Mouse (Mus musculus) spleen, adult 12 weeks (tissue): ENCODE measurements around the gene Osbp.

Experiments
- DNase-seq: peaks from one replicate; pipeline ENCODE4 v3.0.0; 2022; ENCODE audit warnings: low spot score

The Osbp gene

DNA sequence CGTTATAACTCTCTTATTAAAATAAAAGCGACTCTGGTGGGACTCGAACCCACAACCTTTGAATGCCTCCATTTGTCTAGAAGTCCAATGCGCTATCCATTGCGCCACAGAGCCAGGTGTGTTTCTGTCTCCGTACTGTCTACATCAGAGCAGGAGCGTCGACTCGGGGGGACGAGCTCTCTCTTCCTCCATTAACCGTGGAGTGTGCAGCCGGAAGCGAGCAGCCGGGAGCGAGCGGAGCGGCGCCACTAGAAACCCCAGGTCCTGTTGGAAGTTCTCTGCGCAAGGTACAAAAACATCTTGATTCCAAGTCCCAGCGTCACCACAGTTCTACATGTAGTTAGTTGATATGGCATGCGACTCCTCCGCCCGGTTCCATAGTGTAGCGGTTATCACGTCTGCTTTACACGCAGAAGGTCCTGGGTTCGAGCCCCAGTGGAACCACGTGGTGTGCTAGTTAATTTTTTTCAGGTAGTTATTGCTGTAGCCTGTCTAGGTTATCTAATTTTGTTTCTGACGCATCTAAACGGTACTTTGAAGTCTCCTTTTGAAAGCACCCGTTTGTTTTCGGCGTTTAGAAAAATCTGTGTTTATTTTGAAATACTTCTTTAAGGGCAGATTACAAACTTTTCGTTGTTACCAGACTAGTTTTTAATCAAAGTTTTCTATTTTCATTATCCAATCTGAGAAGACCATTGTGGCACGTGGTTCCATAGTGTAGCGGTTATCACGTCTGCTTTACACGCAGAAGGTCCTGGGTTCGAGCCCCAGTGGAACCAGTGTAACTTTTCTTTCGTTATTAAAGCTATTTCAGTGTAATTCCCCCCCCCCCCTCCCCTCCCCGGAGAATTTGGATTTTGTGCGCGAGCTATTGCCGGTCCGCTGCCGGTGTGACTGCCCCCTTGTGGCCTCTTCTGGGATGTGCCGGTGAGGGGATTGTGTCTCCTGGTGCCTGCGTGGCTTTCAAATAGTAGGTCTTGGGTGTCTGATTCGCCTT is 46.1 kb downstream of the Osbp start:
- DNase-seq, result peak; percentile 84

DNA sequence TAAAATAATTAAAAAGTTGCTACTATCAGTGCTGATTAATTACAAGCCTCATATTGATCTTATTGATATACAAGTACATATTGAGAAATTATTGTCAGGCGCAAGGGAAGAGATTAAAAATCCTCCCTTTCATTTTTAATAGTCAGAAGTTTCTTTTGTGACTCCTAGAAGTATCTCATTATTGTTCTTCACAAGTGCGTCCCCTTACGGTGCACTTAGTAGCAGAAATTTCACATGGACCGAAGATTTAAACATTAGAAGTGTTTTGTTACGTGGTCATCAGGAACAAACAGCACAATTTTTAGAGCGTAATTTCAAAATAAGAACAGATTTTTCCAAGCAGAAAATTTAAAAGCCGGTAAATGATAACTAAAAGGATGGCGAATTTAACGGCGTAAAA is 46.9 kb downstream of the Osbp start:
- DNase-seq, result no peak

DNA sequence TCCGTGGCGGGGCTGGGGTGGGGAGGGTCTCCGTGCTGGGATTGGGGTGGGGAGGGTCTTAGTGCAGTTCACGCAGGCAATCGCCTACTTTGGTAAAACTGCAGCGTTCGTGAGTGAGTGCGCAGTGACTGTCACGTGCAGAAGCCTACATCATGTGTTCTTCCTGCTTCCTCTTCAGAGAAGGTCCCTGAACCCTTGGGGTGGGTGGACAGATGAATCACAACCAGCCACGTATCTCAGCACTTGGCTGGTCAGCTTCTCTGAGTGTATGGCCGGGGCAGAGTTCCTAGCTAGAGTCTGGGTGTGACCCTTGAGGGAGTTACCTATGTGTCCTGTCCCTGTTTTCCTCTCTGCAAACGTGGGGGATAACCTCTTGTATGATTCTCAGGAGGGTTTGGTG is 47.5 kb downstream of the Osbp start:
- peak; percentile 34 for DNase-seq

DNA sequence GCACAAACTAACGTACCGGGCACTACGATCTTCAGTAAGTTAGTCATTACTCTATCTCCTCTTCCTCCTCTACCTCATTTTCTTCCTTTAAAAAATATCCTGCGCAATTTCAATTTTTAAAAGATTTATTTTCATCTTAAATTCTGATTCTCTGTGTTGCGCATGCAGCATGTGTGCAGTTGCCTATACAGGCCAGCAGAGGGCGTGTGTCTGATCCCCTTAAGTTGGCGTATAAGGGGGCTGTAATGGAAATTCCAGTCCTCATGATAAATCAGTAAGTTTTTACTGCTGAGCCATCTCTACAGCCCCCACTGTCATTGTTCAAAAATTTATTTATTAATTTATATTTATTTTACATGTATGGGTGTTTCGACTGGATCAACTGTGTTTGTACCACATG is 50.0 kb downstream of the Osbp start:
- no peak for DNase-seq

DNA sequence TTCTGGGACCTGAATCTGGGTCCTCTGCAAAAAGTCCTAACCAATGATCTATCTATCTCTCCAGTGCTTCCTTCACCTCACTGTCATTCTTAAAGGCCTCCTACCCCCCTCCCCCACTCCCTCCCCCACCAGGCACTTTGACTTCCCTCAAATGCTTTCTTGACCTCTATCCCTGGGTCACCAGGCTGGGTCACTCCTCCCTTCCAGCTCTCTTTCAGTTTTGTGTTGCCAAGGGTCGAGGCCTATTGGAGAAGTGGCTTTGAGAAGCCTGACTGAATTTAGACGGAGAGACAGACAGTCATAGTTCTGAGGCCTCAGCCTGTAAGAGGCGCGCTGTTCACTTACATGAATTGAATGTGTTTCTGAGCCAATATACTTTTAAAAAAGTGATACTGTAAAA is 50.5 kb downstream of the Osbp start:
- no peak for DNase-seq

DNA sequence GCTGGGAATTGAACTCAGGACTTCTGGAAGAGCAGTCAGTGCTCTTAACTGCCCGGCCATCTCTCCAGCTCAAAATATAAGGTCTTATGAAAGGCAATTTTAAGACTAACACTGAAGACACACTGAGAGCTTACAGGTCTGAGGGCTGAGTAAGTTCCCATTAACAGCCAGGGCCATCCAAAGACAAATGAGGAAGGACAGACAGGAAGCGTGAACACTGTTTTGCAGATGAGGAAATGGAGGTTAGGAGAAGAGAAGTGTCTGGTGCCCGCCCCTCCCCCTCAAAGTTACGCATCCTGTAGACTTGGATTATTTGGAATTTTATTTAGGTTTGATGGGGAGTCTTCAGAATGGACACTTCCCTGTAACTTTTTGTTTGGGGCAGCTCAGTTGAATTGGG is 58.4 kb downstream of the Osbp start:
- no peak for DNase-seq

DNA sequence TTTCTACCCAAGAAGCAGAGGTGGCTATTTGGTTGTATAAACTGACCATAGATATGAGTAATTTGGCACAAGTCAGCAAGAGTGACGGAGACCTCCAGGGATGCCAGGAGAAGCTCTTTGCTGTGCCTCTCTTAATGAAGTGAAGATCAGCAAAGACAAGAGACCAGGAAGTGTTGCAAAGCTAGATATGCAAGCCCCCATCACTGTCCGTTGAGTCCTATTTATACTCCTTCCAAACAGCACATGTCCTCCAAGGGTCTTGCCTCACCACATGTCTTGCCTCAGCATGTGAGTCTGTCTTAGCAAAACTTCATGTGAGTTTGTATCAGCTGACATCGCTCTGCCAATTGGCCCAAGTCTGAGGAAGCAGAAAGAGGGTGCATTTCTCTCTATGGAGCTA is 59.6 kb downstream of the Osbp start:
- no peak for DNase-seq

DNA sequence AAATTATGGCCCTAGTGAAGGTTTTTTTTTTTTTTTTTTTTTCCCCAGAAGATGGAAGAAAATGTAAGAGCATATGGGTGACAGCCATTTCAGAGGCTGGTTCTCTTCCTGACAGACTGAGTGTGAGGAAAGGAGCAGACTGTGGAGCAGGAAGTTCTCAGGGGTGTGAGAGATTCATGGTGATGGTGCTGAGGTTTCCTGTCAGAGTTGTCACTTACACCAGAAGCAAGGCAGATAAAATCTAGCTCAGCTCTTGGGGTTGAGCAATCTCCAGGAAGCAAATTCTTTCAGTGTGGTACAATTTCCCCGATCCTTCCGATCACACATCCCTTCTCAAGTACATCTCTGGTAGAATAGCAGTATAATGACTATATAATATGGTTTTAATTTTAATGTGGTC is 60.9 kb downstream of the Osbp start:
- DNase-seq, result no peak

DNA sequence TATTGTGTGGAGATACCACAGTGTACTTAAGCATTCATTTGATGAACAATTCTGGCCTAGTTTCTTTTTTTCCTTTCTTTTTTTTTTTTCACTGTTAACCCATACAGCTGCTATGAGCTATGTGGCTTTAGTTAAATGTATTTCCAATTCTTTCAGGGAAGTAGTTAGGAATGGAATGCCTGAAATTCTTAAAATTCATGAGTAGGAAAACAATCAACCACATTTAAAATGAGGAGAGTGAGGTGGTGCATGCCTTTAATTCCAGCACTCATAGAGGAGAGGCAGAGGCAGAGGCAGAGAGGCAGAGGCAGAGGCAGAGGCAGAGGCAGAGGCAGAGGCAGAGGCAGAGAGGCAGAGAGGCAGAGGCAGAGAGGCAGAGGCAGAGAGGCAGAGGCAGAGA is 72.0 kb downstream of the Osbp start:
- DNase-seq, result no peak

DNA sequence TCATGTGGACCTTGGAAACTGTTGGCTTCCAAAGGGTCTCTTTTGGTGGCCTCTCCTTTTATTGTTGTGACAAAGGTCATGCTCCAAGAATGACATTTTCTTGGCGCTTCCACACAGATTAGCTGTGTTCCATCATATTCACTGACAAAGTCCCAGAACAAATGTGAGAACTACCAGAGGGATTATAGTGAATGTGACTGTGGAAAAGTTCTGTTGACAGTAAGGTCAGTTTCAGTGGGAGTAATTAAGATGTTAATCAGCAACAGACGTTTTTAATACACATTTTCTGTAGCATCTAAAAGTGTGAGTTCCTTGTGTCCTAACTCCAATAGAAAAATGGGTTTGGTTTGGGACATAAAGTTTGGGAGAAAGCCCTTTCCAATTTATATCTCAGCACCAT is 75.5 kb downstream of the Osbp start, which contains the start of gene Olfr1423:
Gene Olfr1423 (minus strand): TSS at position 101 of the 400 bp plus-strand sequence.
- DNase-seq, result no peak

DNA sequence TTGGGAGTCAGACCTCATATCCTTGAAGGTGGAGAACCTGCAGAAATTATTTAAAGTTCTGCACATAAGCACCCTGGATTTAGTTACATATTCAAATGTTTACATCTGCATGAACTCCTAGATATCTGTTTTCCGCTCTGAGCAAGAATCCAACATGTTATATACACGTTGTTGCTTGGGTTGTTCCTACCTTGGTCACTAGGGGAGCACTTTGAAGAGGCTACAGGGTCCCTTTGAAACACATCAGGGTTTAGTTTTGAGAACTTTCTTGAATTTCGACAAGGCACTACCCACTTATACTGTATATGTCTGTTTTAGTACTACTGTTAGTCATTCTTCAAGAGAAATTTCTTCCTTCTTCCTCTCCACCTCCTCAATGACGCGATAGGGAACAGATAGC is 77.4 kb downstream of the Osbp start:
- no peak for DNase-seq
